Mouse (Mus musculus) gastrocnemius, adult 2 months (tissue): ENCODE results near the gene Slc38a1. TPM values are rescaled to one million over a fixed set of nuclear protein-coding genes. Genes with fewer than 3 reads are reported as not detected.
"Not testable (repeated sequence)": the region's sequence is repeated elsewhere in the genome, so short reads cannot be mapped to it uniquely, and the experiment has no call there.

Experiments
- DNase-seq: peaks from one replicate; pipeline ENCODE4 v3.0.0; 2022
- H3K27ac ChIP-seq: fragments of 200-600 bp; 2 replicates; pipeline ENCODE4 v1.8.1; 2022; ENCODE audit warnings: mild to moderate bottlenecking
- H3K4me3 ChIP-seq: fragments of 200-600 bp; 2 replicates; pipeline ENCODE4 v1.8.1; 2022; ENCODE audit warnings: mild to moderate bottlenecking, moderate library complexity
- CTCF ChIP-seq: fragments of 200-600 bp; IDR thresholded peaks from 2 replicates; pipeline ENCODE4 v1.8.1; 2022; ENCODE audit warnings: antibody characterized with exemption, mild to moderate bottlenecking, moderate library complexity
- intact Hi-C: fragments of 180-260 bp; cut with DNase I; formaldehyde crosslinking; loops from one replicate; pipeline ENCODE4 v1.15.1; 2025
- total RNA-seq, 2 experiments: library from RNA; stranded (reverse); gene quantifications; 2 replicates each; pipeline ENCODE4 v1.2.3; 2021

Slc38a1 gene
- total RNA-seq, 2 experiments from 2014 or later, result 1.0 to 1.3 TPM

DNA sequence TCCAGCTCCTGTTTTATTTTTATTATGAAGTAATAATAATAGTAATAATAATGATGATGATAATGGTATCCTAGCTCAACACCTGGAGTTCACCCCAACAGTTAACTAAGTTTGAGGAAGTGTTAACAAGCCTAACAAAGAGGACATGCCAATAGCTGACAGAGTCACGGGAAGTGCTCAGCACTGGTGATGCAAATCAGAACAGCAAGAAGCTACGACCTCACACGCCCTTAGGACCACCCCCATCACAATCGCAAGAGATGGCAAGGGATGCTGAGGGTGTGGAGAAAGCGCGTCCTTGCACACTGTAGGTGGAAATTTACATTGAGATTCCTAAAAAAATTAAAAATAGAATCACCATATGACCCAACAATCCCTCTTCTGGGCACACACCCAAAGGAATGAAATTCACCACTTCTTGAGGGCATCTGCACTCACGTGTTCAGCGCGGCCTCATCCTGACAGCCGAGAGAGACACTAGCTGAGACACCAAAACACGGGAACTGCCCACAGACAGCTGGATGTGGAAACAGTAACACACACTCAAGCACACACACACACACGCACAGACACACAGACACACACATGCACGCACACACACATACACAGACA lies 11.5 kb downstream of the Slc38a1 start:
- Histone ChIP-seq H3K27ac (no peak overlapping the region), H3K4me3 (no peak overlapping the region)
- no peak for DNase-seq
- intact Hi-C loops, result no loop called here
- TF ChIP-seq CTCF, result no peak

DNA sequence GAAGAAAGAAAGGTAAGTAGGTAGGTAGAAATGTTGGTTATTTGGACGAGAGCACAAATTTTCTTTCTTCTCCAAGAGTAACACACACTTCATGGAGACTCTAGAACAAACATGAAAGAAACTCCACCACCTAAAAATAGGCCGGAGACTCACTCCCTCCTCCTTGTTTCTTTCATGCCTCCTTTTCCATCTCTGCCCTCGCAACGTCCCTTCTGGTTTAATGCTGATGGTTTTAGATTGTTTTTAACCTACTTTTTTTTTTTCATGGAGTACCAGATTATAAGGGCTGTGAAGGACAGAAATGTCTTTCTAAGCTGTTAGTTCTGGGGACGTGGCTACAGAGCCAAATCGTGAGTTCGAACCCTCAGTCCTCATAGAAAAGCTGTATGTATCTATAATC lies 14.5 kb downstream of the Slc38a1 start:
- H3K27ac ChIP-seq, result no peak overlapping the region
- no peak overlapping the region for H3K4me3 ChIP-seq
- intact Hi-C loops, result no loop called here
- DNase-seq, result no peak
- no peak for TF ChIP-seq CTCF

DNA sequence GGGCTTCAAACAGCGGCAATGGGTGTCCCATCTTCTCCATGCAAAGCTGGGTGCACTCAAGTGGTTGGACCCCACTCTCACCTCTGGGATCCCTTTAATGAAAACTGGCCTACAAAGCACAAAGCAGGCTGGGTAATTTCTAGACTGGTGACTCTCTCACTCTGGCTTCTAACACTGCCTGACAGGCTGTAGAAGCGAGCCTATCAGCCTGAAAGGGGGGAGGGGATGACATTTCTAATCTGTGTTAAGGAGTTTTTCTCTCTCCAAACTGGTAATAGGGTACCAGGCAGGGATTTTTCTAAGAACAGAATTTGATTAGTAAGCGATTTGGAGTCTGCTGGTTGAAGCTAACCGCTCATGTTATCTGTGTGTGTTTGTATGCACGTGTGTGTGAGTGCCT lies 15.8 kb downstream of the Slc38a1 start:
- H3K4me3 ChIP-seq, result no peak overlapping the region
- DNase-seq, result no peak
- intact Hi-C loops, result no loop called here
- TF ChIP-seq CTCF, result no peak
- no peak overlapping the region for H3K27ac ChIP-seq

DNA sequence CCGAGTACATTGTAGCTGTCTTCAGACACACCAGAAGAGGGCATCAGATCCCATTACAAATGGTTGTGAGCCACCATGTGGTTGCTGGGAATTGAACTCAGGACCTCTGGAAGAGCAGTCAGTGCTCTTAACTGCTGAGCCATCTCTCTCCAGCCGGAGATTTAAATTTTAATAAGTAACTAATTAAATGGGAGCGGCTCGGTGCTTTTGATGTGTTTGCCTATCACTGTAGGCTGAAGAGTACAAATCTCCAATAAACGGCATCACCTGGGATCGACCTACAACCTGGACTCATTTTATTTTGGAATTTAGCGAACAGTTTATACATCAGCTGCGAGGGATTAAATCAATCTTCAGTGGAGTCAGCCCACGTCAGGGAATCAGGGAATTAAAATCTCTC lies 17.7 kb downstream of the Slc38a1 start:
- intact Hi-C loops, result not testable (repeated sequence)

DNA sequence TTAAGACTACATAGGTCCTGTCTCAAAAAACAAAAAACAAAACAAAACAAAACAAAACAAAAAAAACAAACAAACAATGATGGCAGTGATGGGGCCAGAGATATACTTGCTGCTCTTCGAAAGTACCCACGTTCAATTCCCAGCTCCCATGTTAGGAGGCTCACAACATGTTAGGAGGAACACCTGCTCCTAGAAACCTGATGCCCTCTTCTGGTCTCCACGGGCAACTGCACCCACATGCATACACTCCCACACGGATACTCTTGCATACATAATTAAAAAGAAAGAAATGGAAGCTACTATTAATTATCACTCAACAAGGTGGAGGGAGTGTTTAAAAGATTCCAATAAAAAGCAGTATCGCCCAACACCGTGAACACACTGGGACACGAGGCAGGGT lies 20.3 kb downstream of the Slc38a1 start:
- Histone ChIP-seq H3K27ac (no peak overlapping the region), H3K4me3 (no peak overlapping the region)
- intact Hi-C loops, result no loop called here
- DNase-seq, result no peak
- TF ChIP-seq CTCF, result 0 out of 2 replicates have a peak, but pooled peaks have one; percentile 1

More for the DNA sequence above, 17.7 kb downstream of the Slc38a1 start:
- H3K4me3 ChIP-seq, H3K27ac ChIP-seq, DNase-seq: not testable (repeated sequence)

DNA sequence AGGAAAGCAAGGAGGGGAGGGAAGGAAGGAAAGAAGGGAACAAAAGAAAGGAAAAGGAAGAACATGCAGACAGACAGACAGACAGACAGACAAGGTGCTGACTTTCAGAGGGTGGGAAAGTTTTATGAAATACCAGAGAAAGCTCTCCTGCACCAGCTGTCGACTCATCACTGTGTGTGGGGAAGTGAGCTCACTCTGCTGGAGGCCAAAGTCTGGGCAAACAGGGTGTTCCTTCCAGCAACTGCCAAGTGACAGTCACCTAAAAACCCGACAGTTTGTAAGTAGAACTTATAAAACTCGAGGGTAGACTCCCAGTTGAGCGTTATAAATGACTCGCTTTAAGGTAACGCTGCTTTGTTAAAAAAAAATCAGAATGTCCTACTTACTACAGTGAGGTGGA lies 21.0 kb downstream of the Slc38a1 start:
- H3K4me3 ChIP-seq, result no peak overlapping the region
- TF ChIP-seq CTCF, result no peak
- no peak for DNase-seq
- intact Hi-C loops, result no loop called here
- H3K27ac ChIP-seq, result no peak overlapping the region

DNA sequence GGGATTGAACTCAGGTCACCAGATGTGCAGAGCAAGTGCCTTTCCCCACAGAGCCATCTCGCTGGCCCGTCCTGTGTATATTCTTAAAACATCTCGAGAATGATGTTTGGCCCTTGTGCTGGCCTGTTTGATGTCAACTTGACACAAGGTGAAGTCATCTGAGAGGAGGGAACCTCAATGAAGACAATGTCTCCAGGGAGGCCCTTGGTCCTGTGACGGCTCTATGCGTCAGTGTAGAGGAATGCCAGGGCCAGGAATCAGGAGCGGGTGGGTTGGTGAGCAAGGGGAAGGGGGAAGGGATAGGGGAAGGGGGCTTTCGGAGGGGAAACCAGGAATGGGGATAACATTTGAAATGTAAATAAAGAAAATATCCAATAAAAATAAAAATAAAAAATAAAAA lies 25.2 kb downstream of the Slc38a1 start:
- Histone ChIP-seq H3K4me3 (no peak overlapping the region), H3K27ac (no peak overlapping the region)
- intact Hi-C loops, result no loop called here
- no peak for DNase-seq
- no peak for TF ChIP-seq CTCF

DNA sequence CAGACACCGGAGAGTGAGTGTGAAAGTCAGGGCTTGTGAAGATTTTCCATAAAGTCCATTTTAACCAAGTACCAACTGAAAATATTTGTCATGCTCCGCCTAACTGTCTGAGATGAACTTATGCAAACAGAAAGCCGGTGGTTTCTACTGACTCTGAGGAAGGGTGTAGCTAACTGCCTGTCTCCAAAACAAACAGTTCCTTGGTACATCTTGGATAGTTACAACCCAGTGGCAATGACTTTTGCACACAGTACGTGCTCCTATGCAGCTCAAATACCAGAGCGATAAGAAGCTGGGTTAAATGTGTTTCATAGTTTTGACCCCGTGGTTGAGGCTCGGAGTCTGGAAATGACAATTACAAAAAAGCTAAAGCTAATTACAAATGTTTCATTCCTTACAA lies 34.0 kb downstream of the Slc38a1 start:
- H3K4me3 ChIP-seq, result no peak overlapping the region
- intact Hi-C loops, result no loop called here
- no peak for DNase-seq
- H3K27ac ChIP-seq, result no peak overlapping the region
- no peak for TF ChIP-seq CTCF

DNA sequence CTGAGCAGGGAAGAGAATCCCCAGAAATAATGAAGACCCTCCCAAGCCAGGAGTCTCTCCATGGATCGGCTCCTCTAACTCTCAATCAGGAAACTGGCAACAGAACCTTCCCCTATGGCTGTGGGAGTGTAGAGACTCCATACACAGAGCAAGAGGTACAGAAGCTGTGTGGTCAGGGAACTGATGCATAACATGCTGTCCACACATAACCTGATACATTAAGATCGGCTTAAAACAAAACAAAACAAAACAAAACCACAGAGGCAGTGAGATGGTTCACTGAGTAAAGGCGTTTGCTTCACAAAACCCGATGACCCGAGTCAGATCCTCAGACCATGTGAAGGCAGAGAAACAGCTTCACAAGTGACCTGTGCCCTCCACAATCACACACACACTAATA lies 35.3 kb downstream of the Slc38a1 start:
- no peak for TF ChIP-seq CTCF
- intact Hi-C loops, result no loop called here
- Histone ChIP-seq H3K27ac (no peak overlapping the region), H3K4me3 (no peak overlapping the region)
- DNase-seq, result no peak

DNA sequence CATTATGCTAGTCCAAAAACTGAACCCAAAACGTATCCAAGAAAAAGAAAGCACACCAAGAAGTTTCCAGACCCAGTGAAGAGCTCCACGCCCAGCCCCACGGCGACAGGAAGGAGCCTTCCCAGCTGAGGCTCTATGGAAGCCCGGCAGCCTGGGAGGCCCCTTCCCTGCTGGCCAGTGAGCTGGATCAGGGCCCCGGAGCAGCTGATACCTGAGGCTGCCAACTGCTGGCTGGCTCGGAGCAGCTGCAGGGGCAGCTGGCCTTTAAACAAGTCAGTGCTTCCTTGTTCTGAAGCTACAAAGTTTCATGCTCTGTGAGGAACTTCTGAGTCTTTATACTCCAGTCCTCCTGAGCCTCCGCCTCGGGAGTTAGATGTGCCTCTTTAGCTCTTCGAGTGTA lies 38.4 kb downstream of the Slc38a1 start:
- intact Hi-C loops, result no loop called here
- TF ChIP-seq CTCF, result no peak
- Histone ChIP-seq H3K27ac (peak overlapping the region; percentile 72), H3K4me3 (peak overlapping the region; percentile 53)
- DNase-seq, result peak; percentile 92

DNA sequence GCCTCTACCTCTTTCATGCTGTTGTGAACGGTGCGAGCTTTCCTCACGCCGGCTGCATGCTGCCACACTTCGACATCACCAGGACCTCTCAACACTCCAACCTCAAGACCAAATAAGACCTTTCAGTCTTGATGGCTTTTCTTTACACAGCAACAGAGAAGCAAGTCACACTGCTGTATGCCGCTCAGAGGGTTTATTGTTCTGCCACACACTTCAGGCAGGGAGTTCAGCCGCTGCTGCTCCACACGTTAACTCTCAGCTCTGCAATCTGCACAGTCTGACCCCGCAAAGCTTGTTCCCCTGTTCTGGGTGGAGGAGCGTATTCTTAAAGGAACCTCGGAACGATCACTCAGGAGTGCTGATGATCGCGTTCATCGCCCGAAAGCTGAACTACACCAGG lies 40.7 kb downstream of the Slc38a1 start:
- no peak for DNase-seq
- H3K4me3 ChIP-seq, result no peak overlapping the region
- TF ChIP-seq CTCF, result no peak
- H3K27ac ChIP-seq, result no peak overlapping the region
- intact Hi-C loops, result no loop called here

DNA sequence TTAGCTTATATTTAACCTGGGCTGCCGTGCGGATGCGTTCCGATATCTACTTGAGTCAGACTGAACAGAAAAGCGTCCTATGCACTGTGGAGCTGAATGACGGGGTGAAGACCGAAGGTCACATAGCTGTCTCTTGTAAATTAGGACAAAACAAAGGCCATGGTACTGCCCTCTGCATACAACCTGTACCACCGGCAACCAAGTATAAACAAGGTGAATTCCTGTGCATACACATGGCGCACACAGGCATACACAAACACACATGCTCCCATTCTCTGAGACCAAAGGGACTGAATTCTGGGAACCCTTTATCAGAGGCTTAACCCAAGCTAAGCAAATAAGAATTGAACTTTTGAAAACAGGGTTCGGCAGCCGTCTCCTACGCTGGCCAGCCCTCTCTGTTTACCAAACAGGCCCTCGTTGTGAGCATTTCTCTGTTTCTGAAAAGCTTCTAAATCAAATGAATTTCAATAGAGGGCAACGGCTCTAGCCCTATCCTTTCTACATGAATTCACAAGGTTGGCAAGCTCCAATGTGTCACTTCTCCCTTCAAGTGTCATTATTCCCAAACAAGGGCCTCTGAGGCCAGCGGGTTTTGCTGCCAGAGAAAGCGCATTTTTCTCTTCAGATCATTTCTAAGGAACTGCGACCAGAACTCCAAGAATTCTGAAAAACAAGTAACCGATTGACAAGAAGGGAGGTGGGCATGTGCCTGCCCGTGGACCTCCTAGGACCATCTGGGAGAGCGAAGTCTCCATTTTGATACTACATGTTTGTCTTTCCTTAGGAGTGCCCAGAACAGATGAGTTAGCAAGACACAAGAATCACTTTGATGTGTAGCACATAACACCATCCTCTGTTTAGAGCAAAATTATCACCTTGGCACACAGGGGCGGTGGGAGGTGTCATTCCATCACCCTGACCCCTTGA lies 42.6 kb downstream of the Slc38a1 start:
- no peak for DNase-seq
- TF ChIP-seq CTCF, result no peak
- Histone ChIP-seq H3K27ac (no peak overlapping the region), H3K4me3 (no peak overlapping the region)
- intact Hi-C loops, result no loop called here

DNA sequence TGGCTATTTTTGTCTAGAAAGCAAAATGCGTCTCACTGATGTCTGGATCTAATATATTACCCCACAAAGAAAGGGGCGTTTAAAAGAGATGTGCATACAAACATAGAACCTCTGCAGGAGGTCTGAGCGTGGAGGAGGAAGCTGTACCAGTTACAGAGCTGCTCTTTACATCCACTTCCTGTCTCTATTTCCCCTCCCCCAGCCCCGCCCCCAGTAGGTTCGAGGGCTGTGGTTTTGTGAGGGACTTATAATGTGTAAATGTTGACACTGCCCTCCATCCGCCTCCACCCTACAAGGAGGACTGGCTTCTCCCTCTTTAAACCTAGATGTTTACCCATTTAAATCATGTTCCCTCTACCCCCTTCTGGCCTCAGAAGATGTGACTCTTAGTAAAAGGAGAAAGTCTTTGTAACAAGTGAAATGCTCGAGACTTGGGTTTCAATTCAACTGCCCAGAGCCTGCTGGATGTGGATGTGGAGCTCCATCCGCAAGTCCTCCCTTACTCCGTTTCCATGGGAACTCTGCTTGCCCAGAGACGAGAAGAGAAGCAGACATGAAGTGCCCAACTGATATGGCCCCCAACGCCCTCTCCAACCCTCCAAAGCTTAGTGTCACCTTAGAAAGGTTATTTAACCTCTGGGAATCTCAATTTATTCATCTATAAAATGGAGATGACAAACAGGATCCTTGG lies 43.7 kb downstream of the Slc38a1 start:
- intact Hi-C loops, result no loop called here
- no peak overlapping the region for H3K27ac ChIP-seq

More for the DNA sequence above, 43.7 kb downstream of the Slc38a1 start:
- H3K4me3 ChIP-seq, result no peak overlapping the region
- TF ChIP-seq CTCF, result no peak
- DNase-seq, result no peak
